Mouse (Mus musculus) MEL (cell line): Measurements from ENCODE around the gene Gm13278. TPM values are rescaled to one million over a fixed set of nuclear protein-coding genes. Genes with fewer than 3 reads are reported as not detected.
"Not testable (repeated sequence)": the region's sequence is repeated elsewhere in the genome, so short reads cannot be mapped to it uniquely, and the experiment has no call there.

ENCODE experiments used
- DNase-seq: peaks from one replicate; pipeline ENCODE4 v3.0.0; 2011; ENCODE audit warnings: low read depth, low spot score
- H3K27ac ChIP-seq: 2 replicates; pipeline ENCODE4 v1.5.1; 2012; ENCODE audit warnings: low read depth, mild to moderate bottlenecking, control low read depth, low read length, moderate library complexity; ENCODE audit not compliant: control insufficient read depth
- H3K27me3 ChIP-seq, 2 experiments: fragments of 150-350 bp in 1 of 2; sonication (generic) in 1 of 2; 2 replicates each; pipeline ENCODE4 v1.6.1; 2012; ENCODE audit warnings: low read length in 2 of 2, mild to moderate bottlenecking in 2 of 2, improper control_type of control experiment in 1 of 2, moderate library complexity in 1 of 2; ENCODE audit not compliant: insufficient read depth in 2 of 2, control insufficient read depth in 1 of 2
- H3K36me3 ChIP-seq, 2 experiments: 2 replicates each; pipeline ENCODE4 v1.6.1; 2012 to 2014; ENCODE audit warnings: low read length in 2 of 2, improper control_type of control experiment in 1 of 2, inconsistent platforms in 1 of 2, mild to moderate bottlenecking in 1 of 2; ENCODE audit not compliant: insufficient read depth in 2 of 2, control insufficient read depth in 1 of 2
- H3K4me1 ChIP-seq, 2 experiments: fragments of 150-350 bp in 1 of 2; sonication (generic) in 1 of 2; 2 replicates each; pipeline ENCODE4 v1.6.1; 2012; ENCODE audit warnings: low read length in 2 of 2, improper control_type of control experiment in 1 of 2, mild to moderate bottlenecking in 1 of 2; ENCODE audit not compliant: insufficient read depth in 2 of 2, control insufficient read depth in 1 of 2
- H3K4me3 ChIP-seq, 2 experiments: fragments of 150-350 bp in 1 of 2; sonication (generic) in 1 of 2; 2 replicates each; pipeline ENCODE4 v1.5.1; 2012; ENCODE audit warnings: low read depth in 2 of 2, low read length in 2 of 2, mild to moderate bottlenecking in 2 of 2, moderate library complexity in 2 of 2, control low read depth in 1 of 2, improper control_type of control experiment in 1 of 2; ENCODE audit not compliant: control insufficient read depth in 1 of 2, insufficient read depth in 1 of 2
- H3K79me2 ChIP-seq: 2 replicates; pipeline ENCODE4 v1.6.1; 2012; ENCODE audit warnings: mild to moderate bottlenecking, low read length, moderate library complexity; ENCODE audit not compliant: control insufficient read depth, poor library complexity, insufficient read depth
- H3K9ac ChIP-seq: 2 replicates; pipeline ENCODE4 v1.6.1; 2012; ENCODE audit warnings: low read depth, mild to moderate bottlenecking, control low read depth, low read length, moderate library complexity; ENCODE audit not compliant: control insufficient read depth, poor library complexity, severe bottlenecking
- H3K9me3 ChIP-seq: fragments of 150-350 bp; sonication (generic); replicated peaks from 2 replicates; pipeline ENCODE4 v1.6.1; 2012; ENCODE audit warnings: mild to moderate bottlenecking, low read length, improper control_type of control experiment, moderate library complexity; ENCODE audit not compliant: insufficient read depth
- polyA plus RNA-seq, 2 experiments: library from polyadenylated mRNA; stranded (reverse) in 1 of 2; unstranded in 1 of 2; fragments of >175 nt in 1 of 2; fragments of >200 nt in 1 of 2; gene quantifications; 2 replicates each; pipeline versions ENCODE4 v1.2.1 to v1.2.4; 2012; ENCODE audit warnings: low replicate concordance in 2 of 2, low read depth in 1 of 2; ENCODE audit not compliant: insufficient read length in 2 of 2, insufficient read depth in 1 of 2, missing spikeins in 1 of 2
- total RNA-seq: library from RNA; depleted of rRNA; stranded (reverse); fragments of 300-350 nt; gene quantifications from 2 replicates; pipeline ENCODE4 v1.2.3, GENCODE M21; 2012

The Gm13278 gene
- total and polyA plus RNA-seq, 3 experiments: not detected

DNA sequence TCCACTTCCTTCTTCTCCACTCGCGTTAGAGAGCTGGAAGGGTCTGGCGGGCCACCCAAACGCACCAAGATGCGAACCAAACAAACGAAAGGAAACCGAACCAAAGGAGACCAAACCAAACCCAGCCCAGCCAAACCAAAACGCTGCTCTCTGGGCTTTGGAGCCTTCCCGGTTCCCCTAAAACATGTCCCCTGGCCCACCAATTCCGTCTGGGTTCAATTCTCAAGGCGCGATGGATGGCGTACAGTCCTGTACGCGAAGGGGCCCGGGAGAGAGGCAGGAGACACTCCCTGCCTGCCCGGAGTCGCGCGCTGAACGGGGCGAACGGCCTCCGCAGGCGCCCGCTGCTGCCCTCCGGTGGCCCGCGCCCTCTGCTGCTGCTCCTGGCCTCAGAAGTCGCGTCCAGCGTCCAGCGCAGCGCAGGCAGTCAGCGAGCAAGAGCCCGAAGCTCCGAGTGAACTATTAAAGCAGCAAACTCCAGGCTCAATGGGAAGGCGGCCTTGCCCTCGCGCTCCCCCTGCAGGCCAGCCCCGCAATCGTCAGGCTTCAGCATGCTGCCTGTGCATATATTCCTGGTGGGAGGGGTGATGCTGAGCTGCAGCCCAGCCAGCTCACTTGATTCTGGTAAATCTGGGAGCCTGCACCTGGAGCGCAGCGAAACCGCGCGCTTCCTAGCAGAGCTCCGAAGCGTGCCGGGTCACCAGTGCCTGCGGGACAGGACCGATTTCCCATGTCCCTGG is 2.8 kb downstream of the Gm13278 start, which contains the start of gene Gm13275:
Gm13275 (plus strand) TSS at position 552 of the 740 bp plus-strand sequence.
- H3K4me1 ChIP-seq, H3K36me3 ChIP-seq: not testable (repeated sequence)

DNA sequence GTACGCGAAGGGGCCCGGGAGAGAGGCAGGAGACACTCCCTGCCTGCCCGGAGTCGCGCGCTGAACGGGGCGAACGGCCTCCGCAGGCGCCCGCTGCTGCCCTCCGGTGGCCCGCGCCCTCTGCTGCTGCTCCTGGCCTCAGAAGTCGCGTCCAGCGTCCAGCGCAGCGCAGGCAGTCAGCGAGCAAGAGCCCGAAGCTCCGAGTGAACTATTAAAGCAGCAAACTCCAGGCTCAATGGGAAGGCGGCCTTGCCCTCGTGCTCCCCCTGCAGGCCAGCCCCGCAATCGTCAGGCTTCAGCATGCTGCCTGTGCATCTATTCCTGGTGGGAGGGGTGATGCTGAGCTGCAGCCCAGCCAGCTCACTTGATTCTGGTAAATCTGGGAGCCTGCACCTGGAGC is 5.7 kb downstream of the Gm13278 start, which contains the start of gene Gm13279:
Gm13279 (plus strand) TSS at position 301 of the 400 bp plus-strand sequence.
- H3K4me1 ChIP-seq, H3K9me3 ChIP-seq, DNase-seq: not testable (repeated sequence)

More for the DNA sequence above, 2.8 kb downstream of the Gm13278 start, which contains the start of gene Gm13275:
- not testable (repeated sequence) for H3K27ac ChIP-seq, DNase-seq, H3K9ac ChIP-seq, H3K4me3 ChIP-seq, H3K27me3 ChIP-seq, H3K79me2 ChIP-seq, H3K9me3 ChIP-seq

DNA sequence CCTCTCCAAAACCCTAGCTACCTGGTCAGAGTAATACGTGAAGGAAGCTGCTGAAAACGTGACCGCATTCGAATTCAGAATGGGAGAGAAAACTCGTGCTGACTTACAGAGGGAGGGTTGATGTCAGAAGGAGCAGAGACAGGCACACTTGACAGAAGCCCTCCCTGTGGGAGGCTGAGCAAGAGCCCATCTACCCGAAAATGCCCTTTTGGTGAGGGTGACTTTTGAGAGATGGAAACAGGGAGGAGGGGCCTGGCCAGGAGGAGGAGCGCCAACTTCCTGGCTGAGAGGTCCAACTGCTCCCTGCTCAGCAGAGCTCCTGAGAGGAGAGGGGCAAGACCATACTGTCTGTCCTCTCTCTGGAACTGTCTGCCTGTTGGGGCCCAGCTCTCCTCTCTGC is 8.0 kb downstream of the Gm13278 start, which contains the start of gene Gm13285:
Gm13285 (plus strand) TSS at position 301 of the 400 bp plus-strand sequence.
- H3K9ac ChIP-seq, DNase-seq, H3K79me2 ChIP-seq, H3K36me3 ChIP-seq, H3K4me3 ChIP-seq, H3K27ac ChIP-seq, H3K27me3 ChIP-seq, H3K9me3 ChIP-seq, H3K4me1 ChIP-seq: not testable (repeated sequence)

More for the DNA sequence above, 5.7 kb downstream of the Gm13278 start, which contains the start of gene Gm13279:
- H3K79me2 ChIP-seq, H3K9ac ChIP-seq, H3K27me3 ChIP-seq, H3K4me3 ChIP-seq, H3K36me3 ChIP-seq, H3K27ac ChIP-seq: not testable (repeated sequence)

DNA sequence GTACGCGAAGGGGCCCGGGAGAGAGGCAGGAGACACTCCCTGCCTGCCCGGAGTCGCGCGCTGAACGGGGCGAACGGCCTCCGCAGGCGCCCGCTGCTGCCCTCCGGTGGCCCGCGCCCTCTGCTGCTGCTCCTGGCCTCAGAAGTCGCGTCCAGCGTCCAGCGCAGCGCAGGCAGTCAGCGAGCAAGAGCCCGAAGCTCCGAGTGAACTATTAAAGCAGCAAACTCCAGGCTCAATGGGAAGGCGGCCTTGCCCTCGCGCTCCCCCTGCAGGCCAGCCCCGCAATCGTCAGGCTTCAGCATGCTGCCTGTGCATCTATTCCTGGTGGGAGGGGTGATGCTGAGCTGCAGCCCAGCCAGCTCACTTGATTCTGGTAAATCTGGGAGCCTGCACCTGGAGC is 11.6 kb downstream of the Gm13278 start, which contains the start of gene Gm13287:
Gm13287 (plus strand) TSS at position 301 of the 400 bp plus-strand sequence.
- not testable (repeated sequence) for H3K9me3 ChIP-seq, H3K36me3 ChIP-seq, H3K4me1 ChIP-seq, DNase-seq, H3K27ac ChIP-seq, H3K9ac ChIP-seq, H3K4me3 ChIP-seq, H3K79me2 ChIP-seq, H3K27me3 ChIP-seq

DNA sequence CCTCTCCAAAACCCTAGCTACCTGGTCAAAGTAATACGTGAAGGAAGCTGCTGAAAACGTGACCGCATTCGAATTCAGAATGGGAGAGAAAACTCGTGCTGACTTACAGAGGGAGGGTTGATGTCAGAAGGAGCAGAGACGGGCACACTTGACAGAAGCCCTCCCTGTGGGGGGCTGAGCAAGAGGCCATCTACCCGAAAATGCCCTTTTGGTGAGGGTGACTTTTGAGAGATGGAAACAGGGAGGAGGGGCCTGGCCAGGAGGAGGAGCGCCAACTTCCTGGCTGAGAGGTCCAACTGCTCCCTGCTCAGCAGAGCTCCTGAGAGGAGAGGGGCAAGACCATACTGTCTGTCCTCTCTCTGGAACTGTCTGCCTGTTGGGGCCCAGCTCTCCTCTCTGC is 13.9 kb downstream of the Gm13278 start, which contains the start of gene Gm13288:
Gm13288 (plus strand) TSS at position 301 of the 400 bp plus-strand sequence.
- not testable (repeated sequence) for H3K27me3 ChIP-seq, H3K9me3 ChIP-seq, H3K9ac ChIP-seq, DNase-seq, H3K79me2 ChIP-seq, H3K4me1 ChIP-seq, H3K4me3 ChIP-seq, H3K27ac ChIP-seq, H3K36me3 ChIP-seq

DNA sequence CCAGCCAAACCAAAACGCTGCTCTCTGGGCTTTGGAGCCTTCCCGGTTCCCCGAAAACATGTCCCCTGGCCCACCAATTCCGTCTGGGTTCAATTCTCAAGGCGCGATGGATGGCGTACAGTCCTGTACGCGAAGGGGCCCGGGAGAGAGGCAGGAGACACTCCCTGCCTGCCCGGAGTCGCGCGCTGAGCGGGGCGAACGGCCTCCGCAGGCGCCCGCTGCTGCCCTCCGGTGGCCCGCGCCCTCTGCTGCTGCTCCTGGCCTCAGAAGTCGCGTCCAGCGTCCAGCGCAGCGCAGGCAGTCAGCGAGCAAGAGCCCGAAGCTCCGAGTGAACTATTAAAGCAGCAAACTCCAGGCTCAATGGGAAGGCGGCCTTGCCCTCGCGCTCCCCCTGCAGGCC is 14.4 kb downstream of the Gm13278 start:
- H3K9me3 ChIP-seq, H3K9ac ChIP-seq, DNase-seq, H3K79me2 ChIP-seq, H3K4me1 ChIP-seq, H3K27ac ChIP-seq, H3K4me3 ChIP-seq, H3K27me3 ChIP-seq, H3K36me3 ChIP-seq: not testable (repeated sequence)
